Mouse (Mus musculus): ENCODE data around the gene Med19. TPM values are rescaled to one million over a fixed set of nuclear protein-coding genes. Genes with fewer than 3 reads are reported as not detected.

Med19 gene
- polyA plus RNA-seq, 1 experiment from 2014 or later = 26.6 TPM

DNA sequence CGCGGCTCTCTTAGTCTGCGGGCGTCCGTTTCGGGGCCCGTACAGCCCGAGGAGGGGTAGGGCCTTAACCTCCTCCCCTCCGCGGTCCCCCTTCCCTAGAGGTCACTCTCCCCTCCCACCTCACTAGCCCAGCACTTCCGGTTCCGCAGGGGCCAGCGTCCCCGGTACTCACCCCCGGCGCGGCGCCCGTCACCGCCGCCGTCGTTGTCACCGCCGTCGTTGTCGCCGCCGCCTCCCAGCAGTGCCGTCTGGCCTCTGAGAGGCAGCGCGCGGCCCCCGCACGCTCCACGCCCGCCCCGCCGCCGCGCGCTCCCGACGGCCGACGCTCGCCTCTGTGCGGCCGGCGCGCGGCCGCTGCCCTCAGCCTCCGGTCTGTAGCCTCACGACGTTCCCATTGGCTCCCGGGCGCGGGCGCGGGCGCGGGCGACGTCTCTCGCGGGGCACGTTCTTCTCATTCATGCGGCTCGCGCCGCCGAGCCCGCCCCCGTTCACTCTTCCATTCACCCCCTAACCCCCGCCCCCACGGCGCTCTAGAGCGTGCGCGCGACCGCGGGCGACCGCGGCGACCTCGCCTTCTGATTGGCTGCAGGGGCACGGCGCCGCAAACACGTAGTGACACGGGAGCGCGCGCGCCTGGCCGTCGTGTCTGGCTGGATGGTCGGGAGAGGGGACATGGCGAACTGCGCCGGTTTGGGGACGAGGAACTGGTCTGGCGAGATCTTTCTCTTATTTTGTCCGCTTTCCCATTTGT is 36.8 kb downstream of the Med19 start, which contains the start of gene Zdhhc5:
Zdhhc5 (minus strand) TSS at position 370 of the 751 bp plus-strand sequence.
- peak; percentile 95 for ATAC-seq (ENCODE audit: insufficient number of reproducible peaks, insufficient read depth, low FRiP score, low read depth)
- no peaks in the 10 kb centered on the region for H3K27me3 ChIP-seq (ENCODE audit: control insufficient read depth, insufficient read depth, low read length)
- H3K4me1 ChIP-seq (ENCODE audit: control insufficient read depth in 2 of 2, insufficient read depth in 2 of 2, low read length in 2 of 2) = peaks cover 0 to 15% of the 10 kb centered on the region in 2 experiments; a peak in 2 of 4 replicates
- WGBS = under 1% methylated on average over 105 of the region's 107 CpGs
- H3K4me2 ChIP-seq (ENCODE audit: low read length) = peak within 1 kb of the TSS; percentile 79
- peak within 1 kb of the TSS; percentile 98 for H3K9ac ChIP-seq (ENCODE audit: low read length)
- peak within 1 kb of the TSS; percentile 98 to 99 for H3K27ac ChIP-seq (replicated peaks in 1 of 2; ENCODE audit: control insufficient read depth in 1 of 2, insufficient read depth in 1 of 2, low read depth in 2 of 2, low read length in 2 of 2)
- H3K4me3 ChIP-seq (ENCODE audit: control insufficient read depth in 1 of 2, insufficient read depth in 1 of 2, low read depth in 1 of 2, low read length in 2 of 2) = peak within 1 kb of the TSS; percentile 92 to 94
- H3K36me3 ChIP-seq (ENCODE audit: control insufficient read depth, insufficient read depth, low read length) = peaks cover 18% of the 10 kb centered on the region
- no peaks in the 10 kb centered on the region for H3K9me3 ChIP-seq (ENCODE audit: control insufficient read depth, low read length)

DNA sequence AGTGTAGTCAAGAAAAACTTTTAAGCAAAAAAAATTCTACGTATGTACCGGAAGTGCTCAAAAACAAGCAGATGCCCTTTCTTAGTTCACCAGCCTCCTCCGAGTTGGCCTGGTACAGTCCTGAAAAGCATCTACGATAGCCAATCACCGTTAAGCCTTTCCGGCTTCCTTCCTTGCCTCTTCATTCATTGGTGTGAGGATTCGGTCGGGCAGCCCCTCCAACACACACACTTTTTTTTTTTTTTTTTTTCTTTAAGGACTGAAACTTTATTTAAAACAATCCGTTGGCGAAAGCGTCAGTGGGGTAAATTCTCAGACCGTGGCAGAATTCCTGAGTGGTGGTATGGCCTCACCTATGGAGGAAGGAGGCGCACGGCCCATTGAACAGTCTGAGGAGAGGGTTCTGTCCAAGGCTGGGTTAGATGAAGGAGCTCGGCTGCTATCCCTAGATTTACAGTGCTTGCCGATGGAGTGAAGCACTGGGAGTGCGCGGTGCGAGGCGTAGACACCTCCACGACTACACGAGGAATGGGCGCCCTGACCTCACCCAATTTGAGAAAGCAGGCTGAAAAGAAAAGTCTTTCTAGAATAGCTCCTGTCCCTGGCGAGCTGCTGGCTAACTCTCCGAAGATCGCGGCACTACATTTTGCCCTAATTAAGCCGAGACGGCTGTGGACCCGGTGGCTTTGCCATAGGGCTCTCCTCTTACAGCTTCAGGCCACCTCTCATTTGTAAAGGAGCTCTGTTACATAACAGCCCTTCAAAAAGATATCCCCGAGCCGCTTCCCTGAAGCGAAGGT is 37.6 kb downstream of the Med19 start:
- H3K4me3 ChIP-seq (ENCODE audit: control insufficient read depth in 1 of 2, insufficient read depth in 1 of 2, low read depth in 1 of 2, low read length in 2 of 2) = peak overlapping the region; percentile 76 to 94
- H3K27me3 ChIP-seq (ENCODE audit: control insufficient read depth, insufficient read depth, low read length) = no peaks in the 10 kb centered on the region
- peak; percentile 90 for ATAC-seq (ENCODE audit: insufficient number of reproducible peaks, insufficient read depth, low FRiP score, low read depth)
- peaks cover 11% of the 10 kb centered on the region for H3K36me3 ChIP-seq (ENCODE audit: control insufficient read depth, insufficient read depth, low read length)
- H3K4me2 ChIP-seq (ENCODE audit: low read length) = peak overlapping the region; percentile 71
- no peaks in the 10 kb centered on the region for H3K9me3 ChIP-seq (ENCODE audit: control insufficient read depth, low read length)
- under 1% methylated on average over 33 of the region's 33 CpGs for WGBS
- H3K27ac ChIP-seq (replicated peaks in 1 of 2; ENCODE audit: control insufficient read depth in 1 of 2, insufficient read depth in 1 of 2, low read depth in 2 of 2, low read length in 2 of 2) = peak overlapping the region; percentile 98 to 99
- H3K9ac ChIP-seq (ENCODE audit: low read length) = peak overlapping the region; percentile 98
- peaks cover 0 to 15% of the 10 kb centered on the region in 2 experiments; a peak in 2 of 4 replicates for H3K4me1 ChIP-seq (ENCODE audit: control insufficient read depth in 2 of 2, insufficient read depth in 2 of 2, low read length in 2 of 2)

DNA sequence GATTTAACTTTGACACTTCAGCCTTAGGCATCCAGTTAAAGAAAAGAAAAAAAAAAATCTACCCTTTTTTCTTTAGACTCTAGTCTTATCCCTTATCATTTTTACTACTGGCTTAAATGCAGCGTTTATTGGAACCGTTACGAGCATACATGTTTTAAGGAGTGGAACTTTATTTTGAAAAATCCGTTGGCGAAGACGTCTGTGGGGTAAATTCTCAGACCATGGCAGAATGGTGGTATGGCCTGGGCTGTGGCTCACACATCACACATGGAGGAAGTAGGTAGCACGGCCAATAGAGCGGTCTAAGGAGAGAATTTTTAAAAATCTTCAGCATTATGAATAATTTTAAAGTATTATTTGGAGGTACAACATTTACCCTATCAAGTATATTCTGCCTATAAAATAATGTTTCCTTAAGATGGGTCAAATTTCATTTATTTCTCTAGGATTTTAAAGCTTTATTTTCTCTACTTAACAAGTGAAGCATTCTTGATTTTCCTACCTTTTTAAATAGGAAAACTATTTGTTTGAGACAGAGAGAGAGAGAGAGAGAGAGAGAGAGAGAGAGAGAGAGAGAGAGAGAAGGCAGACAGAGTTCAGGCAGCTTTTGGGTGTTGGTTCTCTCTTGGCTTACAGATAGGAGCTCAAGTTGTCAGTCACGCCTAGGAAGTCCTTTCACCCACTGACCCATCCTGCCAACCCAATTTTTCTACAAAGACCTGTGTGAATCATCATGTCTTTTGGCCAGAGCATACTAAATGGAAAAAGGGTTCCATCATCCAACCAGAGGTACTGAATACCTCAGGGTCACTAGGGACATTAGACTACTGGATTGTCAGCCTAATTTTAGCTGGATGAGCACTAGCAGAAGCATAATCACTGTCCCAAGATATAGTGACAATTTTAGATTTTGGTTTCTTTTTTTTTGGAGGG is 38.5 kb downstream of the Med19 start:
- peaks cover 0 to 15% of the 10 kb centered on the region in 2 experiments; a peak in 2 of 4 replicates for H3K4me1 ChIP-seq (ENCODE audit: control insufficient read depth in 2 of 2, insufficient read depth in 2 of 2, low read length in 2 of 2)
- H3K9me3 ChIP-seq (ENCODE audit: control insufficient read depth, low read length) = no peaks in the 10 kb centered on the region
- 27% methylated on average over 9 of the region's 9 CpGs for WGBS
- H3K27me3 ChIP-seq (ENCODE audit: control insufficient read depth, insufficient read depth, low read length) = no peaks in the 10 kb centered on the region
- ATAC-seq (ENCODE audit: insufficient number of reproducible peaks, insufficient read depth, low FRiP score, low read depth) = no peak
- peak overlapping the region; percentile 76 to 94 for H3K4me3 ChIP-seq (ENCODE audit: control insufficient read depth in 1 of 2, insufficient read depth in 1 of 2, low read depth in 1 of 2, low read length in 2 of 2)
- peak overlapping the region; percentile 67 for H3K9ac ChIP-seq (ENCODE audit: low read length)
- peak overlapping the region; percentile 71 for H3K4me2 ChIP-seq (ENCODE audit: low read length)
- H3K27ac ChIP-seq (replicated peaks in 1 of 2; ENCODE audit: control insufficient read depth in 1 of 2, insufficient read depth in 1 of 2, low read depth in 2 of 2, low read length in 2 of 2) = peak overlapping the region; percentile 95 to 99
- H3K36me3 ChIP-seq (ENCODE audit: control insufficient read depth, insufficient read depth, low read length) = 0 out of 2 replicates have a peak, but pooled peaks cover 5% of the 10 kb centered on the region

DNA sequence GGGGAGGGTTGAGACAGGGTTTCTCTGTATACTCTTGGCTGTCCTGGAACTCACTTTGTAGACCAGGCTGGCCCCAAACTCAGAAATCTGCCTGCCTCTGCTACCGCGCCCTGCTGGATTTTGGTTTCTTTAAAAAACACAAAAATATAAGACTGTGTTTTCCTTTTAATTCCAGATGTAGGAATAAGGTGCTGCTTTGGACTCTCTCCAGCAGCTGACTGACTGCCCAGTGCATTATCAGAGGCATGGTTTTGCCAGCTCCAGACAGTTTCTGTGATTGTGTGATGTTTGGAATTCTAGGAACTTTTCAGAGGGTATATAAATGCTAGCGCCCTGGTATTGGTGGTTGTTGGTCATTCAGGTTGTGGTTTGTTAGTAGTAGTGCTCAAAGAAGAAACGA is 39.2 kb downstream of the Med19 start:
- Histone ChIP-seq H3K27me3 (ENCODE audit: control insufficient read depth, insufficient read depth, low read length) (no peaks in the 10 kb centered on the region), H3K9ac (ENCODE audit: low read length) (no peak overlapping the region), H3K4me1 (ENCODE audit: control insufficient read depth in 2 of 2, insufficient read depth in 2 of 2, low read length in 2 of 2) (peaks cover 0 to 15% of the 10 kb centered on the region in 2 experiments; a peak in 2 of 4 replicates), H3K27ac (replicated peaks in 1 of 2; ENCODE audit: control insufficient read depth in 1 of 2, insufficient read depth in 1 of 2, low read depth in 2 of 2, low read length in 2 of 2) (no peak overlapping the region), H3K36me3 (ENCODE audit: control insufficient read depth, insufficient read depth, low read length) (0 out of 2 replicates have a peak, but pooled peaks cover 2% of the 10 kb centered on the region), H3K9me3 (ENCODE audit: control insufficient read depth, low read length) (no peaks in the 10 kb centered on the region), H3K4me3 (ENCODE audit: control insufficient read depth in 1 of 2, insufficient read depth in 1 of 2, low read depth in 1 of 2, low read length in 2 of 2) (no peak overlapping the region), H3K4me2 (ENCODE audit: low read length) (no peak overlapping the region)
- 86% methylated on average over 4 of the region's 4 CpGs for WGBS
- ATAC-seq (ENCODE audit: insufficient number of reproducible peaks, insufficient read depth, low FRiP score, low read depth) = no peak

DNA sequence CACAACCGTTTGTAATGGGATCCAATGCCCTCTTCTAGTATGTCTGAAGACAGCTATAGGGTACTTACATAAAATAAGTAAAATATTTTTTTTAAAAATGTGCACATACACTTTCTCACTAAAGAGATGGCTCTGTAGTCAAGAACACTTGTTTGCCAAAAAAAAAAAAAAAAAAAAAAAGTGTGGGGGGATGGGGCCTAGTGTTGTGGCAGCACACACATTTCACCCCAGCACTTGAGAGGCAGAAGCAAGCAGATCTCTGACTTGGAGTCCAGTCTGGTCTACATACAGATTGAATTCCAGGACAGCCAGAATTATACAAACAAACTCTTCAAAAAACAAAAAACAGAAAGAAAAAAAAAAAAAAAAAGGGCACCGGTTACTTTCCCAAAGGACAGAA is 42.5 kb downstream of the Med19 start:
- H3K4me3 ChIP-seq (ENCODE audit: control insufficient read depth in 1 of 2, insufficient read depth in 1 of 2, low read depth in 1 of 2, low read length in 2 of 2) = no peak overlapping the region
- no peaks in the 10 kb centered on the region for H3K9me3 ChIP-seq (ENCODE audit: control insufficient read depth, low read length)
- H3K27ac ChIP-seq (replicated peaks in 1 of 2; ENCODE audit: control insufficient read depth in 1 of 2, insufficient read depth in 1 of 2, low read depth in 2 of 2, low read length in 2 of 2) = no peak overlapping the region
- H3K27me3 ChIP-seq (ENCODE audit: control insufficient read depth, insufficient read depth, low read length) = no peaks in the 10 kb centered on the region
- H3K4me1 ChIP-seq (ENCODE audit: control insufficient read depth in 2 of 2, insufficient read depth in 2 of 2, low read length in 2 of 2) = peaks cover 0 to 7% of the 10 kb centered on the region in 2 experiments; a peak in 2 of 4 replicates
- peaks cover 30% of the 10 kb centered on the region for H3K36me3 ChIP-seq (ENCODE audit: control insufficient read depth, insufficient read depth, low read length)
- no peak overlapping the region for H3K9ac ChIP-seq (ENCODE audit: low read length)
- ATAC-seq (ENCODE audit: insufficient number of reproducible peaks, insufficient read depth, low FRiP score, low read depth) = no peak
- no peak overlapping the region for H3K4me2 ChIP-seq (ENCODE audit: low read length)
- WGBS = 97% methylated on average over 2 of the region's 2 CpGs

DNA sequence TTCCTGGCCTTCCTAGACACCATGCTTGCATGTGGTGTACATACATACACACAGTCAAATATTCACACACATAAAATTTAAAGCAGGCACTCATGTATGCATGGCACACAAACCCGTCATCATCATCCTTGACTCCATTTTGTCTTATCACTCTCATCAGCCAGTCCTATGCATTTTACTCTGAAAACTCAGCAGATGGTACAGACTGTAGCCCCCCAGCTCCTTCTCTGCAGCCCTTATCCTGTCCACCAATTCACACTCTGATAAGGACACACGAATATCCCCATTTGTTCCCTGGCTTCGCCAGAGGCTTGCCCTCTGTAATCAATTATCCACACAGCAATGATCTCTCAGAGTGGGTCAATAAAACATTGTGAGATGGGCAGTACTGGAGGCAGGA is 43.0 kb downstream of the Med19 start:
- no peak overlapping the region for H3K27ac ChIP-seq (replicated peaks in 1 of 2; ENCODE audit: control insufficient read depth in 1 of 2, insufficient read depth in 1 of 2, low read depth in 2 of 2, low read length in 2 of 2)
- no peak for ATAC-seq (ENCODE audit: insufficient number of reproducible peaks, insufficient read depth, low FRiP score, low read depth)
- H3K27me3 ChIP-seq (ENCODE audit: control insufficient read depth, insufficient read depth, low read length) = no peaks in the 10 kb centered on the region
- no peak overlapping the region for H3K4me3 ChIP-seq (ENCODE audit: control insufficient read depth in 1 of 2, insufficient read depth in 1 of 2, low read depth in 1 of 2, low read length in 2 of 2)
- H3K36me3 ChIP-seq (ENCODE audit: control insufficient read depth, insufficient read depth, low read length) = peaks cover 32% of the 10 kb centered on the region
- H3K9me3 ChIP-seq (ENCODE audit: control insufficient read depth, low read length) = no peaks in the 10 kb centered on the region
- 62% methylated on average over 3 of the region's 3 CpGs for WGBS
- no peak overlapping the region for H3K9ac ChIP-seq (ENCODE audit: low read length)
- no peak overlapping the region for H3K4me2 ChIP-seq (ENCODE audit: low read length)
- H3K4me1 ChIP-seq (ENCODE audit: control insufficient read depth in 2 of 2, insufficient read depth in 2 of 2, low read length in 2 of 2) = peaks cover 0 to 12% of the 10 kb centered on the region in 2 experiments; a peak in 3 of 4 replicates

DNA sequence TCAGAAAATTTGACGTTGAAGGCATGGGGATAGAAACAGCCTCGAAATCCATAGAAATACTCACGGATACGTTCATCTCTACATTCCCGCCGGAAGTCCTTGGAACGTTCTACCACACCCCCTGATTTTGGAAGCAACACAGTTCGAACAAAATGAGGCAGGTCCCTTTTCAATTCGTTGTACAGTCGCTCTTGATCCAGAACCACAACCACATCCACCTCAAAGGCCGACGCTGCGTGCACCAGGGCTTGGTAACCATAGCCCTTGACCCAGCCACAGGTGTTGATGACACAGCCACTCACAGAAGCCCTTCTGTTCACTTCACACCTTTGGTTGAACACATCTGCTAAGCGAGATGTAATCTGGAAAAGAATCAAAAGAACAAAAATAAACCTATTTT is 45.7 kb downstream of the Med19 start:
- Histone ChIP-seq H3K4me3 (ENCODE audit: control insufficient read depth in 1 of 2, insufficient read depth in 1 of 2, low read depth in 1 of 2, low read length in 2 of 2) (no peak overlapping the region), H3K4me1 (ENCODE audit: control insufficient read depth in 2 of 2, insufficient read depth in 2 of 2, low read length in 2 of 2) (peaks cover 2 to 17% of the 10 kb centered on the region in 2 experiments; a peak in 3 of 4 replicates), H3K9me3 (ENCODE audit: control insufficient read depth, low read length) (no peaks in the 10 kb centered on the region), H3K27me3 (ENCODE audit: control insufficient read depth, insufficient read depth, low read length) (no peaks in the 10 kb centered on the region), H3K27ac (replicated peaks in 1 of 2; ENCODE audit: control insufficient read depth in 1 of 2, insufficient read depth in 1 of 2, low read depth in 2 of 2, low read length in 2 of 2) (no peak overlapping the region), H3K4me2 (ENCODE audit: low read length) (no peak overlapping the region), H3K9ac (ENCODE audit: low read length) (no peak overlapping the region), H3K36me3 (ENCODE audit: control insufficient read depth, insufficient read depth, low read length) (peaks cover 32% of the 10 kb centered on the region)
- ATAC-seq (ENCODE audit: insufficient number of reproducible peaks, insufficient read depth, low FRiP score, low read depth) = no peak
- 91% methylated on average over 14 of the region's 14 CpGs for WGBS

Data from heart, embryonic 14.5 days (tissue).